Mouse (Mus musculus) neural tube, embryonic 11.5 days (tissue): Measurements from ENCODE around the gene Lrp11. TPM values are rescaled to one million over a fixed set of nuclear protein-coding genes. Genes with fewer than 3 reads are reported as not detected.

ENCODE experiments used
- ATAC-seq: fragments of 200-750 bp; cut with Nextera tagmentation; 2 replicates; pipeline ENCODE4 v1.8.0; 2017; ENCODE audit warnings: moderate number of reproducible peaks, mild to moderate bottlenecking, moderate TSS enrichment, moderate library complexity; ENCODE audit not compliant: insufficient read depth, low FRiP score, low TSS enrichment
- DNase-seq: peaks from one replicate; pipeline ENCODE4 v3.0.0-alpha.2; 2015; ENCODE audit warnings: low spot score
- H3K27ac ChIP-seq: fragments of 300-500 bp; sonication (generic); 2 replicates; pipeline ENCODE4 v1.5.1; 2014; ENCODE audit warnings: low read depth, mild to moderate bottlenecking, low read length
- H3K27me3 ChIP-seq: fragments of 300-500 bp; sonication (generic); 2 replicates; pipeline ENCODE4 v1.6.1; 2014; ENCODE audit warnings: mild to moderate bottlenecking, low read length, mixed read lengths; ENCODE audit not compliant: control insufficient read depth, insufficient read depth
- H3K36me3 ChIP-seq: fragments of 300-500 bp; sonication (generic); 2 replicates; pipeline ENCODE4 v1.6.1; 2014; ENCODE audit warnings: mild to moderate bottlenecking, low read length, moderate library complexity, mixed read lengths; ENCODE audit not compliant: control insufficient read depth, insufficient read depth
- H3K4me1 ChIP-seq: fragments of 300-500 bp; sonication (generic); 2 replicates; pipeline ENCODE4 v1.6.1; 2014; ENCODE audit warnings: low read length, mixed read lengths; ENCODE audit not compliant: control insufficient read depth, insufficient read depth
- H3K4me2 ChIP-seq: fragments of 300-500 bp; sonication (generic); 2 replicates; pipeline ENCODE4 v1.6.1; 2014; ENCODE audit warnings: low read depth, mild to moderate bottlenecking, moderate library complexity
- H3K4me3 ChIP-seq: fragments of 300-500 bp; sonication (generic); 2 replicates; pipeline ENCODE4 v1.5.1; 2014; ENCODE audit warnings: low read depth, low read length
- H3K9ac ChIP-seq: fragments of 300-500 bp; sonication (generic); 2 replicates; pipeline ENCODE4 v1.6.1; 2014; ENCODE audit warnings: mild to moderate bottlenecking, low read length
- H3K9me3 ChIP-seq: fragments of 300-500 bp; sonication (generic); 2 replicates; pipeline ENCODE4 v1.6.1; 2016; ENCODE audit warnings: low read length; ENCODE audit not compliant: control insufficient read depth
- WGBS: fragments of 180-500 bp; shearing (Covaris S2); extraction: QIAGEN DNeasy Blood & Tissue Kit; methylation state at CpG from one replicate; pipeline ENCODE4 v1.1.7; 2014; 5-methylcytosine and 5-hydroxymethylcytosine counted together
- polyA plus RNA-seq: library from polyadenylated mRNA; unstranded; fragments of >200 nt; fragmentation: Nextera tagmentation; extraction: Ambion mirVana; gene quantifications from 2 replicates; pipeline ENCODE4 v1.2.1, GENCODE M21; 2014

Lrp11 gene
- 9.6 and 11.5 TPM in 2 replicates for polyA plus RNA-seq

- Histone ChIP-seq H3K27ac (0 out of 2 replicates have a peak within 1 kb of the TSS, but pooled peaks have one; percentile 17), H3K36me3 (no peaks in the 10 kb centered on the region), H3K9ac (peak within 1 kb of the TSS; percentile 68), H3K9me3 (no peaks in the 10 kb centered on the region), H3K4me3 (peak within 1 kb of the TSS; percentile 80), H3K4me2 (peak within 1 kb of the TSS; percentile 99), H3K4me1 (peaks cover 9% of the 10 kb centered on the region; the same call in 1 of the 2 replicates), H3K27me3 (0 out of 2 replicates have a peak, but pooled peaks cover 6% of the 10 kb centered on the region)
- under 1% methylated on average over 54 of the region's 76 CpGs for WGBS
- DNase-seq (peak; percentile 94), ATAC-seq (peak; percentile 96)
These were observed at the start of gene Lrp11 for GRCm38 (mm10) chr10:7589592-7590233. Gene Lrp11, plus strand, starts transcription at chr10:7589800.

GRCm38 (mm10) chr10:7578002-7578401, 11.6 kb upstream of the Lrp11 start:
- Histone ChIP-seq H3K9me3 (no peaks in the 10 kb centered on the region), H3K27ac (no peak overlapping the region), H3K4me2 (no peak overlapping the region), H3K9ac (no peak overlapping the region), H3K4me1 (no peaks in the 10 kb centered on the region), H3K36me3 (no peaks in the 10 kb centered on the region), H3K4me3 (no peak overlapping the region), H3K27me3 (no peaks in the 10 kb centered on the region)
- ATAC-seq (no peak), DNase-seq (no peak)

- Histone ChIP-seq H3K4me3 (no peak overlapping the region), H3K27ac (no peak overlapping the region), H3K36me3 (no peaks in the 10 kb centered on the region), H3K4me2 (no peak overlapping the region), H3K9ac (no peak overlapping the region), H3K27me3 (no peaks in the 10 kb centered on the region), H3K9me3 (no peaks in the 10 kb centered on the region), H3K4me1 (no peaks in the 10 kb centered on the region)
- ATAC-seq (no peak), DNase-seq (no peak)
- 81% methylated on average over 2 of the region's 2 CpGs for WGBS
These were observed 8.2 kb upstream of the Lrp11 start for GRCm38 (mm10) chr10:7581401-7581800.

- Histone ChIP-seq H3K4me1 (no peaks in the 10 kb centered on the region), H3K27ac (no peak overlapping the region), H3K9ac (no peak overlapping the region), H3K4me2 (no peak overlapping the region), H3K27me3 (no peaks in the 10 kb centered on the region), H3K36me3 (no peaks in the 10 kb centered on the region), H3K9me3 (no peaks in the 10 kb centered on the region), H3K4me3 (no peak overlapping the region)
- DNase-seq (no peak), ATAC-seq (no peak)
- WGBS, result 45% methylated on average over 11 of the region's 11 CpGs
These were observed 7.3 kb upstream of the Lrp11 start for GRCm38 (mm10) chr10:7582157-7582890.

GRCm38 (mm10) chr10:7582891-7583557, 6.6 kb upstream of the Lrp11 start:
- no peak for ATAC-seq

GRCm38 (mm10) chr10:7586771-7587170, 2.8 kb upstream of the Lrp11 start:
- no peak for ATAC-seq
- WGBS, result 71% methylated on average over 2 of the region's 2 CpGs

More at GRCm38 (mm10) chr10:7582891-7583557, 6.6 kb upstream of the Lrp11 start:
- Histone ChIP-seq H3K36me3 (no peaks in the 10 kb centered on the region), H3K9me3 (no peaks in the 10 kb centered on the region), H3K27ac (no peak overlapping the region), H3K9ac (no peak overlapping the region), H3K4me2 (no peak overlapping the region), H3K27me3 (no peaks in the 10 kb centered on the region), H3K4me1 (no peaks in the 10 kb centered on the region), H3K4me3 (no peak overlapping the region)
- no peak for DNase-seq
- WGBS, result 45% methylated on average over 7 of the region's 7 CpGs

GRCm38 (mm10) chr10:7590234-7590689, 662 bp downstream of the Lrp11 start:
- Histone ChIP-seq H3K36me3 (no peaks in the 10 kb centered on the region), H3K4me1 (peaks cover 9% of the 10 kb centered on the region; the same call in 1 of the 2 replicates), H3K4me2 (peak overlapping the region; percentile 99), H3K27me3 (0 out of 2 replicates have a peak, but pooled peaks cover 6% of the 10 kb centered on the region), H3K27ac (0 out of 2 replicates have a peak overlapping the region, but pooled peaks have one; percentile 17), H3K9ac (peak overlapping the region; percentile 68), H3K9me3 (no peaks in the 10 kb centered on the region), H3K4me3 (peak overlapping the region; percentile 80)
- DNase-seq, result no peak
- WGBS, result under 1% methylated on average over 54 of the region's 54 CpGs
- peak; percentile 53 for ATAC-seq

More at GRCm38 (mm10) chr10:7586771-7587170, 2.8 kb upstream of the Lrp11 start:
- Histone ChIP-seq H3K27ac (no peak overlapping the region), H3K27me3 (0 out of 2 replicates have a peak, but pooled peaks cover 6% of the 10 kb centered on the region), H3K36me3 (no peaks in the 10 kb centered on the region), H3K4me1 (peaks cover 9% of the 10 kb centered on the region; the same call in 1 of the 2 replicates), H3K9ac (no peak overlapping the region), H3K4me3 (no peak overlapping the region), H3K4me2 (no peak overlapping the region), H3K9me3 (no peaks in the 10 kb centered on the region)
- DNase-seq, result no peak

GRCm38 (mm10) chr10:7590792-7591191, 1.2 kb downstream of the Lrp11 start:
- Histone ChIP-seq H3K9me3 (no peaks in the 10 kb centered on the region), H3K9ac (no peak overlapping the region), H3K36me3 (no peaks in the 10 kb centered on the region), H3K4me2 (peak overlapping the region; percentile 99), H3K4me1 (peaks cover 9% of the 10 kb centered on the region; the same call in 1 of the 2 replicates), H3K27ac (no peak overlapping the region), H3K4me3 (peak overlapping the region; percentile 80), H3K27me3 (0 out of 2 replicates have a peak, but pooled peaks cover 6% of the 10 kb centered on the region)
- WGBS, result 5% methylated on average over 8 of the region's 8 CpGs
- DNase-seq (no peak), ATAC-seq (no peak)
